Mouse (Mus musculus) liver, embryonic 14.5 days (tissue): ENCODE measurements at regions not wholly inside any gene's neighbourhood (a gene's known extent, or its start where the extent isn't known, plus 50 kb on each side); places are given as distances from the start of the nearest gene placed in this dataset.

ENCODE experiments used
- CTCF ChIP-seq: IDR thresholded peaks from 2 replicates; pipeline ENCODE4 v1.5.1; 2016; ENCODE audit warnings: antibody characterized with exemption, low read depth, control low read depth
- EP300 ChIP-seq: IDR thresholded peaks from 2 replicates; pipeline ENCODE4 v1.6.1; 2016; ENCODE audit warnings: antibody characterized with exemption, low read depth

DNA sequence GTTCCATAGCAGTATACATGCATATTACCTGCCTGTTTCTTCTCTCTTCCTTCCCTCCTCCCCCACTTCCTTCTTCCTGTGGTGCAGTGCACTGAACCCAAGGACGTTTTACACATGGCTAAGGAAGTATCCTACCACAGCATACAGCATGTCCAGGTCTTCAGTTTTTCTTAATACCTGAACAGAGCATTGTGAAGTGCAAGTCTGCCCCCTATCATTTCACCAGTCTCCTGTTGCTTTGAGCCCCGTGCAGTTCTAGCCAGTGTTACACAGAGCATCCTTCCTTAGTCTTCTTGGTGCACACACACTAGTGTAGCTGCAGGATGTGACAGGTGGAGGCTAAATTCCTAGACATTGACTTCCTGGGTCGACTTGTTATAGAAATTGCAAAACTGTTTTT lies 53.7 kb upstream of the Foxb1 start:
- no peak for TF ChIP-seq CTCF
- no peak for TF ChIP-seq EP300
